14 mouse cellular contexts compared by ENCODE assay signal in the genomic region with DNA sequence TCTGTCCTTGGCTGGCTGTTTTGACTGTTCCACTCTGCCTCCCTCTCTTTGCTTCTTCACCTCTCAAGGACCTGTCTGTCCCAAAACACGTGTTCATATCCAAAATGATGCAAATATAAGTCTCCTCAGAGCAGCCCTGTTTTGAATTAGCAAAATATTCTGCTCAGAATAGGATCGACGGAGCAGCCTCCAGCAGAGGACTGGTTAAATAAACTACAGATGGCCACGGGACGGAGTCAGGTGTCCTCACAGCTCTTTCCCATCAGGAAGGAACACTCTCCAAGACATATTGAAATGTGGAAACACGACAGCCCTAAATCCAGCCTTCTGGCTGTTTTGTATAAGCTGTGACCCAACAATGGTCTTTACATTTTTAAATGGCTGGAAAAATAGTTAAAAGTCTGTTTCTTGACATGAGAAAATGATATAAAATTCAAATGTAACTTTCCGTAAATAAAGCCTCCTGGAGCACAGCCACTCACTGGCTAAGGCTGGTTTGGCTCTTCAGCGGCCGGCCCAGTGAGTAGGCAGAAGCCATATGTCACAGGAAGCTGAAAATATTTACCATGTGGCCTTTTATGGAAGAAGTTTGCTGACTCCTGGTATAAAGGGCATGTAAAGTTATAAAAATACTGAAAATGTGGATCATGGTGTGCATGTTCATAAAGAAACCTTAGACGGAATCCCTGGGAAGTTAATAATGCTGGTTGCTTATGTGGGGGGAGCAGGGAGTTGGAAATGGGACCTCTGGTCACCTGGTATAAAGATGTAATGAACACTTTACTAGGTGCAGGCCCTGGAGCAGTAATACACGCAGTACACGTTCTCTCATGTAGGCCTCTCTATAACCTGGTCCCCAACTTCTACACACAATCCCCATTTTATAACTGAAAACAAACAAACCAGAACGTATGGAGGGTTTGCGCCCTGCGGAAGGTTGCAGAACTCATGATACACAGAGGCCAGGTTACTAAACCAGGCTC. TPM values are rescaled to one million over a fixed set of nuclear protein-coding genes. Genes with fewer than 3 reads are reported as not detected.
DNase-seq lines count a peak whose midpoint lies in the region; ATAC-seq and TF ChIP-seq lines count a peak whose summit lies in the region.
"Had no signal": no experiment of that assay in that cellular context is flagged by ENCODE, and none has a peak within 500 bp of the region (broad histone marks: within the 10 kb centered on the region; RNA-seq: fewer than 3 reads in every experiment).

No protein-coding gene starts in this region.

- no peaks in the 10 kb centered on the region for H3K9me3 ChIP-seq in lung, embryonic 16.5 days (ENCODE audit: control insufficient read depth, low read length)
- no peaks in the 10 kb centered on the region for H3K9me3 ChIP-seq in embryonic facial prominence, embryonic 11.5 days (replicated peaks; ENCODE audit: control insufficient read depth, low read length)
- H3K9me3 ChIP-seq in limb, embryonic 15.5 days: no peaks in the 10 kb centered on the region
- no peaks in the 10 kb centered on the region for H3K9me3 ChIP-seq in midbrain, embryonic 13.5 days
- H3K9me3 ChIP-seq: G1E; liver, embryonic 12.5 days had no signal

- WGBS in lung, embryonic 16.5 days: 62% methylated on average over 15 of the region's 15 CpGs
- 76% methylated on average over 15 of the region's 15 CpGs for WGBS in lung, adult 2 months
- WGBS in embryonic facial prominence, embryonic 11.5 days: 54% methylated on average over 15 of the region's 15 CpGs
- 35% methylated on average over 15 of the region's 15 CpGs for WGBS in limb, embryonic 15.5 days
- WGBS in midbrain, embryonic 13.5 days: 90% methylated on average over 15 of the region's 15 CpGs

- H3K27me3 ChIP-seq in lung, embryonic 16.5 days (ENCODE audit: control insufficient read depth, insufficient read depth, low read depth, low read length): no peaks in the 10 kb centered on the region
- H3K27me3 ChIP-seq in embryonic facial prominence, embryonic 11.5 days (ENCODE audit: control insufficient read depth, insufficient read depth, low read length): no peaks in the 10 kb centered on the region
- peaks cover 3% of the 10 kb centered on the region; the same call in 1 of the 2 replicates for H3K27me3 ChIP-seq in limb, embryonic 15.5 days
- no peaks in the 10 kb centered on the region for H3K27me3 ChIP-seq in midbrain, embryonic 13.5 days

- H3K4me2 ChIP-seq in lung, embryonic 16.5 days (ENCODE audit: low read depth, low read length): no peak overlapping the region
- no peak overlapping the region for H3K4me2 ChIP-seq in embryonic facial prominence, embryonic 11.5 days (ENCODE audit: low read depth, low read length)
- H3K4me2 ChIP-seq in limb, embryonic 15.5 days: no peak overlapping the region
- no peak overlapping the region for H3K4me2 ChIP-seq in midbrain, embryonic 13.5 days (replicated peaks)
- H3K4me2 ChIP-seq: liver, embryonic 12.5 days had no signal

- 0 out of 2 replicates have a peak, but pooled peaks have one; percentile 48 for ATAC-seq in lung, embryonic 16.5 days (ENCODE audit: low read depth)
- ATAC-seq in embryonic facial prominence, embryonic 11.5 days (replicated peaks; ENCODE audit: insufficient number of reproducible peaks, low FRiP score, low TSS enrichment, low read depth): peak; percentile 75; the same call in 1 of the 2 replicates
- no peak for ATAC-seq in limb, embryonic 15.5 days (ENCODE audit: insufficient number of reproducible peaks, low FRiP score, low TSS enrichment, low read depth)
- ATAC-seq in midbrain, embryonic 13.5 days: no peak
- ATAC-seq: liver, embryonic 12.5 days had no signal

- no peak overlapping the region; the same call in 1 of the 2 replicates for H3K27ac ChIP-seq in lung, embryonic 16.5 days (ENCODE audit: low read length)
- no peak overlapping the region; the same call in 1 of the 2 replicates for H3K27ac ChIP-seq in embryonic facial prominence, embryonic 11.5 days (replicated peaks; ENCODE audit: low read depth, low read length)
- peak overlapping the region; percentile 8; the same call in 1 of the 2 replicates for H3K27ac ChIP-seq in limb, embryonic 15.5 days
- no peak overlapping the region for H3K27ac ChIP-seq in midbrain, embryonic 13.5 days
- H3K27ac ChIP-seq: layer of hippocampus, adult 2 months; liver, embryonic 12.5 days; macrophage had no signal

- no peak overlapping the region for H3K4me3 ChIP-seq in lung, embryonic 16.5 days (ENCODE audit: low read length)
- no peak overlapping the region for H3K4me3 ChIP-seq in lung, adult 2 months (replicated peaks; ENCODE audit: extremely low read depth, low read depth, low read length)
- H3K4me3 ChIP-seq in embryonic facial prominence, embryonic 11.5 days (ENCODE audit: low read depth, low read length): no peak overlapping the region
- H3K4me3 ChIP-seq in limb, embryonic 15.5 days: no peak overlapping the region
- no peak overlapping the region for H3K4me3 ChIP-seq in midbrain, embryonic 13.5 days (replicated peaks)
- H3K4me3 ChIP-seq: layer of hippocampus, adult 2 months; liver, embryonic 12.5 days had no signal

- H3K4me1 ChIP-seq in lung, embryonic 16.5 days (replicated peaks; ENCODE audit: control insufficient read depth, insufficient read depth, low read length): peaks cover 11% of the 10 kb centered on the region
- no peaks in the 10 kb centered on the region for H3K4me1 ChIP-seq in lung, adult 2 months (ENCODE audit: control insufficient read depth, insufficient read depth, low read length)
- H3K4me1 ChIP-seq in embryonic facial prominence, embryonic 11.5 days (ENCODE audit: control insufficient read depth, insufficient read depth, low read length): no peaks in the 10 kb centered on the region; the same call in 1 of the 2 replicates
- H3K4me1 ChIP-seq in limb, embryonic 15.5 days: peaks cover 44% of the 10 kb centered on the region
- H3K4me1 ChIP-seq in midbrain, embryonic 13.5 days (replicated peaks): no peaks in the 10 kb centered on the region

- TF ChIP-seq CTCF in lung, adult 2 months (IDR thresholded peaks at IDR 0.05; ENCODE audit: insufficient read depth, low read length): no peak

- no peaks in the 10 kb centered on the region for H3K36me3 ChIP-seq in lung, embryonic 16.5 days (ENCODE audit: control insufficient read depth, insufficient read depth, low read length)
- H3K36me3 ChIP-seq in embryonic facial prominence, embryonic 11.5 days (replicated peaks; ENCODE audit: control insufficient read depth, insufficient read depth, low read depth, low read length): no peaks in the 10 kb centered on the region
- no peaks in the 10 kb centered on the region for H3K36me3 ChIP-seq in limb, embryonic 15.5 days
- no peaks in the 10 kb centered on the region for H3K36me3 ChIP-seq in midbrain, embryonic 13.5 days
- H3K36me3 ChIP-seq: G1E; liver, embryonic 12.5 days had no signal

- no peak overlapping the region for H3K9ac ChIP-seq in lung, embryonic 16.5 days (ENCODE audit: low read length)
- no peak overlapping the region for H3K9ac ChIP-seq in embryonic facial prominence, embryonic 11.5 days (replicated peaks; ENCODE audit: low read length)
- no peak overlapping the region for H3K9ac ChIP-seq in limb, embryonic 15.5 days
- no peak overlapping the region for H3K9ac ChIP-seq in midbrain, embryonic 13.5 days (replicated peaks)
- H3K9ac ChIP-seq: liver, embryonic 12.5 days had no signal

- DNase-seq in embryo, embryonic 10.5 days (ENCODE audit: low spot score): peak; percentile 49
- no peak for DNase-seq in embryo, embryonic 9.5 days (ENCODE audit: extremely low spot score)
- no peak for DNase-seq in lung, adult 2 months
- DNase-seq in embryonic facial prominence, embryonic 11.5 days (ENCODE audit: low spot score): peak; percentile 83
- DNase-seq in thymus, postnatal 36 days: no peak
- DNase-seq: heart, adult 18-20 months; kidney, adult 2 months had no signal

- TF ChIP-seq POLR2A in lung, adult 2 months (IDR thresholded peaks at IDR 0.05; ENCODE audit: borderline replicate concordance, extremely low read depth, low read depth, low read length): no peak

RNA-seq across cellular contexts. Expression of a gene that starts 34.9 kb away (rescaled TPM):
- polyA plus RNA-seq in lung, embryonic 16.5 days (2015; fragmentation: Nextera tagmentation; extraction: Ambion mirVana): 18.6 and 19.8 TPM in 2 replicates
- 91.3 and 96.8 TPM in 2 replicates for polyA plus RNA-seq in lung, adult 2 months (2012; rRNA removed)
- 0.04 and 0.14 TPM in 2 replicates for polyA plus RNA-seq in embryonic facial prominence, embryonic 11.5 days (2014; fragmentation: Nextera tagmentation; extraction: Ambion mirVana)
- polyA plus RNA-seq in limb, embryonic 15.5 days (2015; fragmentation: Nextera tagmentation; extraction: Ambion mirVana): 7.1 and 8.7 TPM in 2 replicates
- 0.13 TPM in 1 of 2 replicates, not detected in the other for polyA plus RNA-seq in midbrain, embryonic 13.5 days (2015; fragmentation: Nextera tagmentation; extraction: Ambion mirVana)
- polyA plus RNA-seq: G1E had no signal

Comparison
In these comparisons a context has a peak if more than half of its experiments do, and no peak if none do; other contexts are left out.
1. DNase-seq: peak in embryo, embryonic 10.5 days (single experiment) and embryonic facial prominence, embryonic 11.5 days (single experiment); none in embryo, embryonic 9.5 days (single experiment), lung, adult 2 months (single experiment) and thymus, postnatal 36 days (0 of 2).
2. ATAC-seq: peak in lung, embryonic 16.5 days (single experiment) and embryonic facial prominence, embryonic 11.5 days (single experiment); none in limb, embryonic 15.5 days (single experiment) and midbrain, embryonic 13.5 days (single experiment).